Mouse (Mus musculus) stomach, embryonic 15.5 days (tissue): ENCODE measurements around the gene Cdkn2a. TPM values are rescaled to one million over a fixed set of nuclear protein-coding genes. Genes with fewer than 3 reads are reported as not detected.
A peak's percentile ranks its signal among the peaks of the same experiment; 100 is the strongest.

ENCODE experiments used
- ATAC-seq: fragments of 200-750 bp; cut with Nextera tagmentation; 2 replicates; pipeline ENCODE4 v1.8.0; 2017; ENCODE audit warnings: low read depth, moderate number of reproducible peaks, moderate TSS enrichment; ENCODE audit not compliant: insufficient read depth, low FRiP score
- H3K27ac ChIP-seq: fragments of 300-500 bp; sonication (generic); 2 replicates; pipeline ENCODE4 v1.5.1; 2015; ENCODE audit warnings: mild to moderate bottlenecking, inconsistent platforms
- H3K27me3 ChIP-seq: fragments of 300-500 bp; sonication (generic); replicated peaks from 2 replicates; pipeline ENCODE4 v1.6.1; 2015; ENCODE audit warnings: inconsistent platforms
- H3K36me3 ChIP-seq: fragments of 300-500 bp; sonication (generic); 2 replicates; pipeline ENCODE4 v1.6.1; 2015; ENCODE audit warnings: inconsistent platforms
- H3K4me1 ChIP-seq: fragments of 300-500 bp; sonication (generic); 2 replicates; pipeline ENCODE4 v1.6.1; 2015; ENCODE audit warnings: inconsistent platforms
- H3K4me2 ChIP-seq: fragments of 300-500 bp; sonication (generic); 2 replicates; pipeline ENCODE4 v1.6.1; 2015; ENCODE audit warnings: mild to moderate bottlenecking, inconsistent platforms
- H3K4me3 ChIP-seq: fragments of 300-500 bp; sonication (generic); replicated peaks from 2 replicates; pipeline ENCODE4 v1.5.1; 2015; ENCODE audit warnings: inconsistent platforms
- H3K9ac ChIP-seq: fragments of 300-500 bp; sonication (generic); 2 replicates; pipeline ENCODE4 v1.6.1; 2015; ENCODE audit warnings: inconsistent platforms
- H3K9me3 ChIP-seq: fragments of 300-500 bp; sonication (generic); 2 replicates; pipeline ENCODE4 v1.6.1; 2016; ENCODE audit warnings: inconsistent platforms
- WGBS: fragments of 180-500 bp; shearing (Covaris S2); methylation state at CpG from one replicate; pipeline ENCODE4 v1.1.7; 2015; 5-methylcytosine and 5-hydroxymethylcytosine counted together
- polyA plus RNA-seq: library from polyadenylated mRNA; unstranded; fragments of >200 nt; fragmentation: Nextera tagmentation; extraction: Ambion mirVana; gene quantifications from 2 replicates; pipeline ENCODE4 v1.2.1, GENCODE M21; 2015

Cdkn2a gene
- polyA plus RNA-seq, 1 experiment from 2014 or later = not detected

GRCm38 (mm10) chr4:89295441-89296220 is 1.2 kb upstream of the Cdkn2a start:
- Histone ChIP-seq H3K9me3 (no peaks in the 10 kb centered on the region), H3K27ac (no peak overlapping the region), H3K4me2 (peak overlapping the region; percentile 97), H3K36me3 (no peaks in the 10 kb centered on the region), H3K27me3 (peaks cover 74% of the 10 kb centered on the region), H3K9ac (no peak overlapping the region; the same call in 1 of the 2 replicates), H3K4me1 (peaks cover 13% of the 10 kb centered on the region), H3K4me3 (peak overlapping the region; percentile 64)
- no peak for ATAC-seq
- 4% methylated on average over 31 of the region's 31 CpGs for WGBS

GRCm38 (mm10) chr4:89294091-89294485 is 365 bp downstream of the Cdkn2a start:
- Histone ChIP-seq H3K27me3 (peaks cover 75% of the 10 kb centered on the region), H3K36me3 (no peaks in the 10 kb centered on the region), H3K4me2 (peak overlapping the region; percentile 97), H3K9ac (0 out of 2 replicates have a peak overlapping the region, but pooled peaks have one; percentile 29), H3K27ac (no peak overlapping the region), H3K4me1 (peaks cover 13% of the 10 kb centered on the region), H3K9me3 (no peaks in the 10 kb centered on the region), H3K4me3 (peak overlapping the region; percentile 64)
- WGBS = 1% methylated on average over 25 of the region's 26 CpGs
- 0 out of 2 replicates have a peak, but pooled peaks have one; percentile 16 for ATAC-seq

- no peak for ATAC-seq
Measured at GRCm38 (mm10) chr4:89293516-89293915, 937 bp downstream of the Cdkn2a start.

GRCm38 (mm10) chr4:89289028-89289427 is 5.4 kb downstream of the Cdkn2a start:
- Histone ChIP-seq H3K27ac (no peak overlapping the region), H3K27me3 (peaks cover 68% of the 10 kb centered on the region), H3K4me2 (no peak overlapping the region), H3K4me3 (no peak overlapping the region), H3K9me3 (no peaks in the 10 kb centered on the region), H3K9ac (no peak overlapping the region), H3K4me1 (peaks cover 1% of the 10 kb centered on the region), H3K36me3 (no peaks in the 10 kb centered on the region)
- no peak for ATAC-seq
- 4% methylated on average over 4 of the region's 4 CpGs for WGBS

More at GRCm38 (mm10) chr4:89293516-89293915, 937 bp downstream of the Cdkn2a start:
- 18% methylated on average over 7 of the region's 7 CpGs for WGBS
- Histone ChIP-seq H3K9ac (no peak overlapping the region), H3K9me3 (no peaks in the 10 kb centered on the region), H3K4me1 (peaks cover 13% of the 10 kb centered on the region), H3K27me3 (peaks cover 80% of the 10 kb centered on the region), H3K36me3 (no peaks in the 10 kb centered on the region), H3K4me2 (no peak overlapping the region), H3K27ac (no peak overlapping the region), H3K4me3 (no peak overlapping the region)

GRCm38 (mm10) chr4:89286566-89286965 is 7.9 kb downstream of the Cdkn2a start:
- H3K4me3 ChIP-seq = no peak overlapping the region
- ATAC-seq = no peak
- peaks cover 3% of the 10 kb centered on the region; the same call in 1 of the 2 replicates for H3K4me1 ChIP-seq
- no peak overlapping the region for H3K9ac ChIP-seq
- no peaks in the 10 kb centered on the region for H3K9me3 ChIP-seq
- H3K27me3 ChIP-seq = peaks cover 70% of the 10 kb centered on the region
- H3K36me3 ChIP-seq = no peaks in the 10 kb centered on the region
- H3K4me2 ChIP-seq = no peak overlapping the region
- no peak overlapping the region for H3K27ac ChIP-seq
- WGBS = 3% methylated on average over 1 of the region's 1 CpGs

- peaks cover 3% of the 10 kb centered on the region; the same call in 1 of the 2 replicates for H3K4me1 ChIP-seq
- peaks cover 68% of the 10 kb centered on the region for H3K27me3 ChIP-seq
- H3K9me3 ChIP-seq = no peaks in the 10 kb centered on the region
- 36% methylated on average over 7 of the region's 7 CpGs for WGBS
- no peak overlapping the region for H3K4me2 ChIP-seq
- H3K36me3 ChIP-seq = no peaks in the 10 kb centered on the region
- H3K4me3 ChIP-seq = no peak overlapping the region
- no peak for ATAC-seq
- no peak overlapping the region for H3K9ac ChIP-seq
- H3K27ac ChIP-seq = no peak overlapping the region
Measured at GRCm38 (mm10) chr4:89285688-89286087, 8.8 kb downstream of the Cdkn2a start.

- H3K36me3 ChIP-seq = no peaks in the 10 kb centered on the region
- H3K4me2 ChIP-seq = no peak overlapping the region
- no peaks in the 10 kb centered on the region for H3K9me3 ChIP-seq
- H3K4me1 ChIP-seq = peaks cover 3% of the 10 kb centered on the region; the same call in 1 of the 2 replicates
- no peak for ATAC-seq
- H3K9ac ChIP-seq = no peak overlapping the region
- H3K4me3 ChIP-seq = no peak overlapping the region
- H3K27me3 ChIP-seq = peaks cover 59% of the 10 kb centered on the region
- WGBS = 1% methylated on average over 12 of the region's 12 CpGs
- no peak overlapping the region for H3K27ac ChIP-seq
Measured at GRCm38 (mm10) chr4:89282661-89283060, 11.8 kb downstream of the Cdkn2a start.

GRCm38 (mm10) chr4:89282036-89282566 is 12.4 kb downstream of the Cdkn2a start:
- H3K9me3 ChIP-seq = no peaks in the 10 kb centered on the region
- H3K27me3 ChIP-seq = peaks cover 63% of the 10 kb centered on the region
- H3K36me3 ChIP-seq = no peaks in the 10 kb centered on the region
- ATAC-seq = peak; percentile 31; the same call in 1 of the 2 replicates
- H3K9ac ChIP-seq = no peak overlapping the region
- no peak overlapping the region for H3K27ac ChIP-seq
- peaks cover 3% of the 10 kb centered on the region; the same call in 1 of the 2 replicates for H3K4me1 ChIP-seq
- WGBS = 2% methylated on average over 25 of the region's 25 CpGs
- peak overlapping the region; percentile 21; the same call in 1 of the 2 replicates for H3K4me2 ChIP-seq
- H3K4me3 ChIP-seq = no peak overlapping the region

- H3K9me3 ChIP-seq = no peaks in the 10 kb centered on the region
- 1% methylated on average over 7 of the region's 7 CpGs for WGBS
Measured at GRCm38 (mm10) chr4:89281236-89281635, 13.2 kb downstream of the Cdkn2a start.

GRCm38 (mm10) chr4:89279641-89280040 is 14.8 kb downstream of the Cdkn2a start:
- Histone ChIP-seq H3K27ac (no peak overlapping the region), H3K4me1 (peaks cover 10% of the 10 kb centered on the region; the same call in 1 of the 2 replicates), H3K36me3 (no peaks in the 10 kb centered on the region), H3K9me3 (no peaks in the 10 kb centered on the region), H3K4me2 (no peak overlapping the region), H3K4me3 (no peak overlapping the region), H3K27me3 (peaks cover 74% of the 10 kb centered on the region), H3K9ac (no peak overlapping the region)
- ATAC-seq = no peak
- 4% methylated on average over 2 of the region's 2 CpGs for WGBS

More at GRCm38 (mm10) chr4:89281236-89281635, 13.2 kb downstream of the Cdkn2a start:
- no peak overlapping the region for H3K4me2 ChIP-seq
- no peak overlapping the region for H3K27ac ChIP-seq
- H3K36me3 ChIP-seq = no peaks in the 10 kb centered on the region
- peaks cover 8% of the 10 kb centered on the region; the same call in 1 of the 2 replicates for H3K4me1 ChIP-seq
- no peak overlapping the region for H3K4me3 ChIP-seq
- H3K9ac ChIP-seq = no peak overlapping the region
- ATAC-seq = no peak
- peaks cover 67% of the 10 kb centered on the region for H3K27me3 ChIP-seq

GRCm38 (mm10) chr4:89277381-89277940 is 17.0 kb downstream of the Cdkn2a start:
- 6% methylated on average over 5 of the region's 5 CpGs for WGBS
- no peak overlapping the region for H3K4me2 ChIP-seq
- peaks cover 80% of the 10 kb centered on the region for H3K27me3 ChIP-seq
- no peak overlapping the region for H3K27ac ChIP-seq
- H3K4me1 ChIP-seq = peaks cover 10% of the 10 kb centered on the region; the same call in 1 of the 2 replicates
- H3K4me3 ChIP-seq = no peak overlapping the region
- H3K9me3 ChIP-seq = no peaks in the 10 kb centered on the region
- H3K9ac ChIP-seq = no peak overlapping the region
- H3K36me3 ChIP-seq = no peaks in the 10 kb centered on the region
- no peak for ATAC-seq
